Mouse (Mus musculus) hindbrain, embryonic 10.5 days (tissue): Measurements from ENCODE around the gene Arpin. TPM values are rescaled to one million over a fixed set of nuclear protein-coding genes. Genes with fewer than 3 reads are reported as not detected.

Source experiments
- DNase-seq: peaks from one replicate; pipeline ENCODE4 v3.0.0-alpha.2; 2017; ENCODE audit warnings: low spot score
- H3K27ac ChIP-seq: fragments of 300-500 bp; sonication (generic); 2 replicates; pipeline ENCODE4 v1.5.1; 2016; ENCODE audit warnings: mild to moderate bottlenecking, moderate library complexity
- H3K27me3 ChIP-seq: fragments of 300-500 bp; sonication (generic); 2 replicates; pipeline ENCODE4 v1.6.1; 2016; ENCODE audit warnings: mild to moderate bottlenecking; ENCODE audit not compliant: poor library complexity, insufficient read depth, severe bottlenecking
- H3K36me3 ChIP-seq: fragments of 300-500 bp; sonication (generic); 2 replicates; pipeline ENCODE4 v1.6.1; 2016; ENCODE audit warnings: mild to moderate bottlenecking, moderate library complexity
- H3K4me1 ChIP-seq: fragments of 300-500 bp; sonication (generic); replicated peaks from 2 replicates; pipeline ENCODE4 v1.6.1; 2016; ENCODE audit warnings: mild to moderate bottlenecking
- H3K4me3 ChIP-seq: fragments of 300-500 bp; sonication (generic); 2 replicates; pipeline ENCODE4 v1.5.1; 2016; ENCODE audit warnings: mild to moderate bottlenecking, moderate library complexity
- H3K9me3 ChIP-seq: fragments of 300-500 bp; sonication (generic); 2 replicates; pipeline ENCODE4 v1.6.1; 2016; ENCODE audit warnings: mild to moderate bottlenecking, moderate library complexity
- WGBS: fragments of 180-500 bp; shearing (Covaris S2); methylation state at CpG from one replicate; pipeline ENCODE4 v1.1.7; 2016; 5-methylcytosine and 5-hydroxymethylcytosine counted together
- polyA plus RNA-seq: library from polyadenylated mRNA; unstranded; fragments of >200 nt; fragmentation: Nextera tagmentation; extraction: Ambion mirVana; gene quantifications from 2 replicates; pipeline ENCODE4 v1.2.1, GENCODE M21; 2016

Arpin gene
- polyA plus RNA-seq, 1 experiment from 2014 or later, result 23.3 TPM

DNA sequence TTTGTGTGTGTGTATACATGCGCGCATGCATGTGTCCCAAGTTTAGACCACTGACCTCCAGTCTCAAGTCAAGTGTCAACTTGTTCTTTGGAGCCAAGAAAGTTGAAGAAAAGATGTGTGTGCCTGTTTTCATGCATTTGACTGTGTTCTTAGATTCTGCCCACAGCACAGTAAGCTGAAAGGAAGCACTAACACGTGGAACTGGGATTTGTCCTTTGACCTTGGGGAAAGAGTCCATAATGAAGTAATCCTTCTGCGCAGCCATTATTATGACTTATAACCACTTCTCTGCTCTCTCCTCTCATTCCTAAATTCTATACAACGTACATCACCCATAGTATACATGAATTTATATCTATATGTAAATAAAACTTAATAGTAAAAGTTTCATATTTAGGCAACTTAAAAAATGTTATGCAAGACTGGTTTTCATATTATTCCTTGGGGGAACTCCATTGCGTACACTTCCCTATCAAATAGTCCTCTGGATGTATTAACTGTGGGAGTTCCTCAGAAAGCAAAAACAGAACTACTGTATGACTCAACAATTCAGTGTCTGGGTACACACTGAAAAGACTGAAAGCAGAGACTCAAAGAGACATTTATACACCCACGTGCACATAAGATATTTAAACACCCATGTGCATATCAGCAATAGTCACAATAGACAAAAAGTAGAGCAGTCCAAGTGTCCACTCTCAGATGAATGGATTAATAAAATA is 51.4 kb downstream of the Arpin start:
- Histone ChIP-seq H3K27me3 (no peaks in the 10 kb centered on the region), H3K9me3 (no peaks in the 10 kb centered on the region), H3K4me3 (no peak overlapping the region), H3K36me3 (peaks cover 79% of the 10 kb centered on the region), H3K4me1 (no peaks in the 10 kb centered on the region), H3K27ac (no peak overlapping the region)
- WGBS, result 92% methylated on average over 7 of the region's 7 CpGs
- DNase-seq, result no peak

DNA sequence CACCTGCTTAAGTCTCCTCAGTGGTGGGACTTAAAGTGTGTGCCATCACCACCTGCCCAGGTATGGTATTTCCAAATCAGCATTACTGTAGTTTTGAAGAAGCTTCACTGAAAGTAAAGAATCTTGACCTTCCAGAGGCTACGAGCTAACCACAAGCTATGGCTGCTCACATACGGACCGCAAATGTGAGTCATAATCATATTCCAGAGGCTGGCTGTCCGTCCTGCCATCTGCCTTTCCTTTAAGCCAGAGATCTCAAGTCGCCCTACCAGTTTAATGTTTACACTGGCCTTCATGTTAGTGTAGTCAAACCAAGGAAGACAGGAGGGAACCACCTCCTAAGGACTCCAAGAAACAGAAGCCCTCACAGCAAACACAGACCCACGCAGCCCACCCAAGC is 53.3 kb downstream of the Arpin start:
- Histone ChIP-seq H3K36me3 (peaks cover 80% of the 10 kb centered on the region), H3K4me1 (no peaks in the 10 kb centered on the region), H3K9me3 (no peaks in the 10 kb centered on the region), H3K27me3 (no peaks in the 10 kb centered on the region), H3K4me3 (no peak overlapping the region), H3K27ac (no peak overlapping the region)
- DNase-seq, result no peak
- WGBS, result 95% methylated on average over 6 of the region's 6 CpGs

DNA sequence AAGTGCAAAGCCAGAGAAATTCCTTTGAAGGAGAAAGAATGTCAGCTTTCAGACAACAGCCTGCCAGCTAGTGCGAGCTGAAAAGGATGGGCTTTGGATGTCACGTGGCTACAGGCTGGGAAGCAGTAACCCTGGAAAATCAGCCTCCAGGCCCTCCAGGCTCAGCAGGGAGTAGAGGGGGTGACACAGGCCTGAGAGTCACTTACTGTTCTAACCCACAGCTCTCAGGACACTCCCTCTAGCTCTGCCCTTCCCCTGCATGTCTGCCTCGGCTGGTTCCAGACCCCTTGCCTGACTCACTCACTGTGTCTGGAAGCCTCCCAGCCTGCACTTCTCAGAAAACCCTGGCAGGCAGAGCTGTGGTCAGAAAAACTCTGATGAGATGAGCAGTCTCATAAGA is 54.2 kb downstream of the Arpin start:
- H3K4me3 ChIP-seq, result no peak overlapping the region
- H3K27ac ChIP-seq, result no peak overlapping the region
- no peaks in the 10 kb centered on the region for H3K4me1 ChIP-seq
- DNase-seq, result no peak
- no peaks in the 10 kb centered on the region for H3K9me3 ChIP-seq
- 56% methylated on average over 3 of the region's 3 CpGs for WGBS
- H3K27me3 ChIP-seq, result no peaks in the 10 kb centered on the region
- peaks cover 82% of the 10 kb centered on the region for H3K36me3 ChIP-seq

- no peak overlapping the region for H3K27ac ChIP-seq
- H3K9me3 ChIP-seq, result no peaks in the 10 kb centered on the region
- no peaks in the 10 kb centered on the region for H3K27me3 ChIP-seq
- WGBS, result 93% methylated on average over 6 of the region's 6 CpGs
- H3K36me3 ChIP-seq, result peaks cover 76% of the 10 kb centered on the region
- no peak for DNase-seq
- no peaks in the 10 kb centered on the region for H3K4me1 ChIP-seq
- no peak overlapping the region for H3K4me3 ChIP-seq
These were observed 55.1 kb downstream of the Arpin start for GRCm38 (mm10) chr7:79880033-79880432.

DNA sequence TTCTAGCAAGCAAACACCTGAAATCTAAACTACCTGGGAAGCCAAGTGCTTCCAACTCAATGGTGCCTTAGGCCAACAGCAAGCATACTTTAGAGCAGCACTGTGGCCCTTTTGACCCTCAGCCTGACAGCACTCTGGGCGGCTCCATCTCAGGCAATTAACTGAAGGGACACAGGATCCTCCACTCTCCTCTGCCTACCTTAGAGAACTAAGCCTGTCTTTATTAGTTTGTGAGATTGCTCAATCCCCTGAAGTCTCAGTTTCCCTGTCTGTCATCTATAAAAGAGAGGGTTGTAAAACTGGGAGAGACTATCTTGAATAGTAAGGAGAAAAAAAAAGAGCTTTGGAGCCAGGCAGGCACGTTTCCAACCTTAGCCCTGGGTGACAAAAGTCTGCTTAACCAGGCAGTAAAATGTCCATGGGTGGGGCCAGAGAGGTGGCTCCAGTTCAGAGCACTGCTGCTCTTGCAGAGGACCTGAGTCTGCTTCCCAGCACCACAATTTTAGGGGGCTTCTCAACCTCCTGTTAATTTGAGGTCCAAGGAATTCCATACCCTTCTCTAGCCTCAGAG is 56.6 kb downstream of the Arpin start:
- H3K36me3 ChIP-seq, result peaks cover 71% of the 10 kb centered on the region
- H3K4me1 ChIP-seq, result no peaks in the 10 kb centered on the region
- 82% methylated on average over 2 of the region's 2 CpGs for WGBS
- H3K27me3 ChIP-seq, result no peaks in the 10 kb centered on the region
- no peak overlapping the region for H3K4me3 ChIP-seq
- no peak overlapping the region for H3K27ac ChIP-seq
- DNase-seq, result no peak
- H3K9me3 ChIP-seq, result no peaks in the 10 kb centered on the region

Other genes starting within 250 kb of the Arpin start
- 5.2 and 5.9 TPM in 2 replicates for gene Kif7, start 219.6 kb downstream of the Arpin start, polyA plus RNA-seq
- not detected in 2 replicates for gene Plin1, start 202.5 kb downstream of the Arpin start, polyA plus RNA-seq
- 8.0 and 8.3 TPM in 2 replicates for gene Pex11a, start 192.2 kb downstream of the Arpin start, polyA plus RNA-seq
- 0.47 and 0.52 TPM in 2 replicates for gene Wdr93, start 192.2 kb downstream of the Arpin start, polyA plus RNA-seq
- 0.12 TPM in 1 of 2 replicates, not detected in the other for gene Mesp1, start 141.6 kb downstream of the Arpin start, polyA plus RNA-seq
- gene Mesp2, start 124.6 kb downstream of the Arpin start, polyA plus RNA-seq, result 0.37 and 0.55 TPM in 2 replicates
- 4.3 and 5.6 TPM in 2 replicates for gene Anpep, start 74.3 kb downstream of the Arpin start, polyA plus RNA-seq
- 47.0 and 54.6 TPM in 2 replicates for gene Ap3s2, start 14.7 kb downstream of the Arpin start, polyA plus RNA-seq
- gene Zfp710, start 89.5 kb upstream of the Arpin start, polyA plus RNA-seq, result 37.5 and 39.3 TPM in 2 replicates
- gene Idh2, start 180.0 kb upstream of the Arpin start, polyA plus RNA-seq, result 429 and 446 TPM in 2 replicates